Mouse (Mus musculus) megakaryocyte, embryonic 14.5 days (primary cell): ENCODE measurements at regions not wholly inside any gene's neighbourhood (a gene's known extent, or its start where the extent isn't known, plus 50 kb on each side); places are given as distances from the start of the nearest gene placed in this dataset.

ENCODE experiments used
- FLI1 ChIP-seq: IDR thresholded peaks from 2 replicates; pipeline ENCODE4 v1.6.1; 2012; ENCODE audit warnings: low read length, inconsistent platforms, mixed read lengths
- GATA1 ChIP-seq: IDR thresholded peaks from 3 replicates; pipeline ENCODE4 v1.6.1; 2012; ENCODE audit warnings: mixed read lengths, low read length, inconsistent platforms, borderline replicate concordance

GRCm38 (mm10) chr2:159481399-159482080 is 686.9 kb downstream of the Dhx35 start:
- TF ChIP-seq GATA1 (no peak), FLI1 (no peak)
